Mouse (Mus musculus) cerebral cortex, adult 2 months (tissue): ENCODE data around the gene Kirrel2.

ENCODE experiments used
- WGBS: fragments of 180-500 bp; shearing (Covaris S2); methylation state at CpG from one replicate; pipeline ENCODE4 v1.1.7; 2018; 5-methylcytosine and 5-hydroxymethylcytosine counted together

Gene Kirrel2

DNA sequence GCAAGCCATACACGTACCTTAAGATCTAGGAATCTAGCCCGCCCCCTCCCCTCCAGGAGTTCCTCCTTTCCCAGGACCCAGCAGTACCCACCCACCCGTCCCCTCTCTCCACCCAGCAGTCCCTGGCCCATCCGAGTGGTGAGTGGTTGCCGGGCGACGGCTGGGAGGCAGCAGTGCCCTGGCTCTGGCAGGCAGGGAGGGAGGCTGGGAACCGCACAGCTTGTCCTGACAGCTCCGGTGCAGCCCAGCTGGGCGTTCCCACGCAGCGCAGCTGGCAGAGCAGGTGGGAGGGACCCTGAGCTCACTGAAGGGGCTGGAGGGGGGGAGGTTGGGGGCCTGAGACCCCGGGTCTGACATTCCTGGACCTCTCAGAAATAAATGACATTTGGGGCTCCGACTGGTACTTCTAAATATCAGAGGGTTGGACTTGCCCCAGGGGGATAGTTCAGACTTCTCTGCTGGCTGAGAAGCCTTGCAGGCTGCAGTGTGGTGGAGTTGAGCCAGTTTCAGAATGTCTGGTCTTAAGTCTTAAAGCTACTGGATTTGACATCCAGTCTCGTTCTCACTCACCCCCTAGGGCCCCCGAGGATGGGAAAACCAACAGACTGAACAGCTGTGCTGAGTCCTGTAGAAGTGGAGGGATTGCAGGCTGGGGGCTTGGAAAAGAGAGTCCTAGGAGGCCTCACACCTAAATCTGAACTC is at the start of gene Kirrel2, which contains the start of gene Nphs1:
Gene Kirrel2 (minus strand): TSS at position 62 of the 702 bp plus-strand sequence.
Gene Nphs1 (plus strand): TSS at position 687 of the 702 bp plus-strand sequence.
- WGBS = 2% methylated on average over 16 of the region's 16 CpGs

DNA sequence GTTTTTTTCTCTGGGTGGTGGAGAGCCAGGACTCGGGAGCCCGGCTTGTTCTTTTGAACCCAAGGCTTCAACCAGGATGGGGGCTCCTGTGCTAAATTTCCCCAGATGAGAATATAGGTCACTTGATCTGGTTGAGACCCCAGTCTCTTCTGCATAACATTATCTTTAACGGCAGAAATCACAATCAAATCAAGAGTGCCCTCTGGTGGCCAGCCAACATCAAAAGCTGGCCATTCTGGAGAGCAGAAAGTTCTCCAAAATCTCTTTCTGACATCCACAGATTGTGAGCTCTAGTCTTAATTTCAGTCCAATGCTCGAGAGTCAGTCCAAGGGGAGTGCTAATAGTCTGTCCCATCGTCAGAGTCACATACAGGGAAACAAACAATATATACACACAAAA is 43.7 kb upstream of the Kirrel2 start:
- WGBS = 66% methylated on average over 5 of the region's 5 CpGs

DNA sequence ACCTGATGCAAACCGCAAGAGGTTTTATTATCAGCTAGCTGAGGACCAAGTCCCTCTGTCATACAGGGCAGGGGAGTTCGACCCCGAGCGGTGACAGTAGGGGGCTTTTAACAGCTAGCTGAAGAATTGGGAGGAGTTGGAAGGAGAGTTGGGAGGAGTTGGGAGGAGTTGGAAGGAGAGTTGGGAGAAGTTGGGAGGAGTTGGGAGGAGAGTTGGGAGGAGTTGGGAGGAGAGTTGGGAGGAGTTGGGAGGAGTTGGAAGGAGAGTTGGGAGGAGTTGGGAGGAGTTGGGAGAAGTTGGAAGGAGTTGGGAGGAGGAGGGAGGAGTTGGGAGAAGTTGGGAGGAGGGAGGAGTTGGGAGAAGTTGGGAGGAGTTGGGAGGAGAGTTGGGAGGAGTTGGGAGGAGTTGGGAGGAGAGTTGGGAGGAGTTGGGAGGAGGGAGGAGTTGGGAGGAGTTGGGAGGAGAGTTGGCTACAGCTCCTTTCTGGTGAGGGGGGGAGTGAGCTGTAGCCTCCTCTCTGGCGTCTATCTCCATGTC is 38.1 kb upstream of the Kirrel2 start:
- WGBS = 66% methylated on average over 5 of the region's 5 CpGs

DNA sequence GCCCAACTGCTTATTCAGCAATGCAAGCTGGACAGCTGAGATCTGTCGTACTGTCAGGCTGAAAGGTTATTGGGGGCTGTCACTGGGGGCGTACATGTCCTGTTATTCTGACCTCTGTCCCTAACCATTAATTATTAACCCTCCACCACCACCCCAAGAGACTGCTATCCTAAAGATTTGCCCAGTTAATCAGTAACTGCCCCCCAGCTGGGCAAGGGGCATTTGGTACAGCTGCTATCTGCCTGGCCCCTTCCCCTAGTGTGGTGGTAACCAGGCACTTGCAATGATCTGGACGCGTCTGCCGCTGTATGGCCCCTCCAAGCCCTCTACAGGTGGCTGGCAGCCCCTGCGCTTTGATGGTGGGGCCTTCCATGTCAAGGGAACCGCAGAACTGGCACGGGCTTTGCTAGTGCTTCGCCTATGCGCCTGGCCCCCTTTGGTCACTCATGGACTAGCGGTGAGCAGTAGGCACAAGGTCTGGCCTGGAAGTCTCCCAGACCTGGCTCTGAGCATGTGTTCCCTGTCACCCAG is 36.0 kb upstream of the Kirrel2 start, which contains the start of gene Prodh2:
Gene Prodh2 (plus strand): TSS at position 222 of the 531 bp plus-strand sequence.
- 80% methylated on average over 11 of the region's 11 CpGs for WGBS

DNA sequence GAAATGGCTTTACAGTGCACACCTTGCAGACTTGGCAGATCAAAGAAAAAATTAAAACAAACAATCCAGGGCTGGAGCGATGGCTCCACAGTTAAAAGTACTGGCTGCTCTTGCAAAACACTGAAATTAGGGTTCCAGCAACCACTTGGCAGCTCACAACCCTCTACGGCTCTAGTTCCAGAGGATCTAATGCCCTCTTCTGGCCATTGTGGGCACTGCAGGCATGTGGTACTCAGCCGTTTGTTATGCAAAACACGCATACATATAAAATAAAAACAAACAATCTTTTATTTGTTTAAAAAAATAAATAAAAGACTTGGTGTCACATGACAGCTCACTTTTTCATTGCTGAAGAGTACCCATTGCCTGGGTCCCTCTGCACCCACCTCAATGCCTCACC is 35.3 kb upstream of the Kirrel2 start:
- 12% methylated on average over 4 of the region's 4 CpGs for WGBS

DNA sequence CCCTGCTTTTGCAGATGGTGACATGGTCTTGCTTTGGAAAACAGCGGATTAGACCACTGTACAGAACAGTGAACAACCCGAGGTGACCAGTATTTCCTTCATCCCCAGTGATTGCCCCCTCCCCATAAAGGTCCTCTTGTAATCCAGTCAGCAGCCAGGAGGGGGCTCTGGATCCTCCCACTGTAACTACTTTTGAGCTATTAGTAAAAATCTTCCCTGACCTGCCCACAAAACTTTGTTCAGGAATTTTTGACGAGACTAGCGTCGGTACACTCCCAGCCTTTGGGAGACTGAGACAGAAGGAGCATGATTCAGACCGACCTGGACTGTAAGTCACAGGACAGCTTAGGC is 33.4 kb upstream of the Kirrel2 start:
- 15% methylated on average over 6 of the region's 6 CpGs for WGBS

DNA sequence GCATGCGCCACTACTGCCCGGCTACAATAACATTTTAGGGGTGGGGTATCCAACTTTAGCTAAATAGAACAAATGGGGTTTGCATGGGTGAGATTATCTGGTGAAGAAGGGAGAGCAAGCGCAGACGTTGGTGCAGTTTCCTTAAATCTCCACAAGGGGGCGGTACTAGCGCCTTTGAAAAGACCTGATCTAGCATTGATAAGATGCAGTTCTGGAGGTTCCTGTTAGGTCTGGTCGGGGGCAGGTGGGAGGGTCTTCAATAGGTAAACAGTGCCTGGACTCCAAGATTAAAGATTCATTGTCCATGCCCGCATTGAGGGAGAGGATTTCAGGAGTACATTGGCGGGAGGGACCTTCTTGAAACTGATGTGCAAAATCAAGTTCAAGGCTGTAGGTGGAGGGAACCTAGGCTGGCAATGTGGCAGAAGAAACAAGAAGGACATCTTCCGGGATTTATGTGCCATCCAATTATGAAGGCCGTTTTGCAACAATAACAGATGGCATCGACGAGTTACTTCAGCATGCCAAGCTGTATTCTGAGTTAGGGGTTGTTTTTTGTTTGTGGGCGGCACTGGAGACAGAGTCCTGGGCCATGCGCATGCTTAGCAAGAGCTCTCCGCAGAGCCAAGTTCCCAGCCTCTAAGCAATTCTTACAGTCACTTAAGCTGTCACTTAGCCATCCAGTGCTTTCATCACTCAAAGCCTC is 32.9 kb upstream of the Kirrel2 start:
- whole genome bisulfite sequencing = 22% methylated on average over 16 of the region's 16 CpGs

DNA sequence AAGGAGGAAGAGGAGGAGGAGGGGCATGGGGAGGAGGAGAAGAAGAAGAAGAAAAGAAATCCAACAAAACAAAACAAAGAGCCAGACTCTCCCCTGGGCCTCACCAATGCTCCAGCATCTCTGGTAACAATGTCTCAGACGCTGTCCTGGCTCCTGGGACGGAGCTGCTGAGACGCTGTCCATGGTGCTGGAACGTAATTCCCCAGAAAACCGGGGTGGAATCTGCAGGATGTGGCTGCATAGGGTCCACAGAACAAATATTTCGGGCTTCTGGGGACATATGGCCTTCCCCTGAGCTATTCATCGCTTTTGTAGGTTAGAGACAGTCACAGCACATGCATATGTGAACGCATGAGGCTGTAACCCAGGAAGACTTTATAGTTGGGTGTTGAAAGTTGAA is 26.8 kb upstream of the Kirrel2 start:
- 39% methylated on average over 8 of the region's 8 CpGs for WGBS

DNA sequence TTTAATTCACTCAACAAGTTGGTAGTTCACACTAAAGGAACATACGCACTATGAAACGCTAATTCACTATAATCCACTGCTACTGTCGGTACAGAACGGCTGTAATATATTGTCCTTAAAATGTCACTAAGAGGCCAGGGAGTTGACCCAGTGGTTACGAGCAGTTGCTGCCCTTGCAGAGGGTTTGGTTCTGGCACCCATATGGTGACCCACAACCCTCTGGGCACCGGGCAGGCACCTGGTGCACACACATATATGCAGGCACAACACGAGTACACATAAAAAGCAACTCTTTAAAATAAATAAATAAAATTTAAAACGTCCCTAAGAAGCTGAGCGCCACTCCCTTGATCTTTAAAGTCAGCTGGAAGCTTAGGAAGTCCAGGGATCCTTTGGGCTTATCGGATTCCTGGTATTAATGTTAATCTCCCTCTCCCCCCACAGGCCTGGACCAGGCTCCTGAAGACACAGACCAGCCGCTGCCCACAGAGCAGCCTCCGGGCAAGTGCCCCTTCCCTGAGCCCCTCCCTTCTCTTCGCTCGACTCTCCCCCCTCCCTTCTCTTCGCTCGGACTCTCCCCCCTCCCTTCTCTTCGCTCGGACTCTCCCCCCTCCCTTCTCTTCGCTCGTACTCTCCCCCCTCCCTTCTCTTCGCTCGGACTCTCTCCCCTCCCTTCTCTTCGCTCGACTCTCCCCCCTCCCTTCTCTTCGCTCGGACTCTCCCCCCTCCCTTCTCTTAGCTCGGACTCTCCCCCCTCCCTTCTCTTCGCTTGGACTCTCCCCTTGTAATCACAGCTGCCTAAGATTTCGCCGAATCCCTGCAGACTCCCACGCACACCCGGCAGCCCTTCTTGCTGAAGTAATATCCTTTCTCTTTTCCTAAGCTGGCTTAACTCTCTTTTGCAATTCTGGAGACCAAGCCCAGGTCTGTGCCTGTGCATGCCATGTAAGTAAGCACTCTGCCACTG is 20.2 kb upstream of the Kirrel2 start:
- 9% methylated on average over 29 of the region's 32 CpGs for WGBS

DNA sequence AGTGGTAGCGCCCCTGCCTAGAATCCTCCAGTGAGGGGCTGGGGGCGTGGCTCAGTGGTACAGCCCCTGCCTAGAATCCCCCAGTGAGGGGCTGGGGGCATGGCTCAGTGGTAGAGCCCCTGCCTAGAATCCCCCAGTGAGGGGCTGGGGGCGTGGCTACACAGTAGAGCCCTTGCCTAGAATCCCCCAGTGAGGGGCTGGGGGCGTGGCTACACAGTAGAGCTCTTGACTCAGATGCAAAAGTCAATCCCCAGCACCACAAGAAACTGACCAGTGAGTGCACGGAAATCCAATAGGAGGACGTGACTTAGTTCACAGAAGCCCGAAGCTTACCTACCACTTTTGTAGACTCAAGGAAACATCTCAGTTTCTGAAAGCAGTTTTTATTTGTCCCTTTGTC is 18.6 kb upstream of the Kirrel2 start:
- 86% methylated on average over 7 of the region's 7 CpGs for WGBS

DNA sequence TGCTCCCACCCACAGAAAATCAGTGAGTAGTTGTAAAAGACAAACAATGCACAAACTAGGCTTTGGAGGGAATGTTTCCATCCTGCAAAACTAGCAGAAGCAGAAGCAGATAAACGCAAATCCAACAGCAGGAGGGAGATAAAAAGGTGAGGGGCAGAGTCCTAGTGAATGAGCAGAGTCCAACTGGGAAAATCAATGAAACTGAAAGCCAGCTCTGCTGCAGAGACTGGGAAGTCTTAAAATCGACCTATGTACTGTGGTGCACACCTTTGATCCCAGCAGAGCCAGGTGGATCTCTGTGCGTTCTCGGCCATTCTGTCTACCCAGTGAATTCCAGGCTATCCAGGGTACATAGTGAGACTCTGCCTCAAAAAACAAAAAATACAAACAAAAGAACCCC is 17.5 kb upstream of the Kirrel2 start:
- 82% methylated on average over 4 of the region's 4 CpGs for WGBS

DNA sequence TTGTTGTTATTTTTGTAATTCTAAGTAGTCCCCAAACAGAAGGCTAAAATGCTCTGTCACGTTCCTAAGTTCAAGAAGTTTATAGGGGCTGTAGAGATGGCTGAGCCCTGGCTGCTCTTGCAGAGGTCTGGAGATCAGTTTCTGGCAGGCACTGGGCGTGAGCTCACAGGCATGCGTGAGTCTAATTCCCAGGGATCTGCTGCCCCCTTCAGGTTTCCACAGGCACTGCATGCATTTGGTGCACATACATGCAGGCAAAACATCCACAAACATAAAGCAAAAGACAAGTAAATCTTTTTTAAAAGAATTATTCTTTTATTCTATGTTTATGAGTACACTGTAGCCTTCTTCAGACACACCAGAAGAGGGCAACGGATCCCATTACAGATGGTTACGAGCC is 14.9 kb upstream of the Kirrel2 start:
- 53% methylated on average over 5 of the region's 5 CpGs for WGBS

DNA sequence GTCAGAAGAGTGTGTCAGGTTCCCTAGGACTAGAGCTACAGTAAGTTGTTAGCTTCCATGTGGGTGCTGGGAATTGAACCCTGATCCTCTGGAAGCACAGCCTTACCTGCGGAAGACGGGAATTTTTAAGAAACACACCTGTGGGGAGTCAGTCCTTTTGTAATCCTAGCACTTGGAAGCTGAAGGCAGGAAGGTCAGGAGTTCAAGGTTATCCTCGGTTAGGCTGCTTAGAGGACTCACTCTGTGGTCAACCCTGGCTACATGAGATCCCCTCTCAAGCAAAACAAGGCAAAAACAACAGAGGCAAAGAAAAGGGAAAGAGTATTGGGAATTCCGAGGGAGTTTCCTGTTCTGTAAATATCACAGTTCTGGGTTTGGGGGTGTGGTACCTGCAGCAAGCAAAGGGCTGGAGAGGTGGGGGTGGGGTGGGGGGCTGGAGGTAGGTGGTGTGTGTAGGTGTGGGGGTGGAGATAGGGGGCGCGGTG is 7.4 kb upstream of the Kirrel2 start:
- WGBS = 27% methylated on average over 6 of the region's 6 CpGs

DNA sequence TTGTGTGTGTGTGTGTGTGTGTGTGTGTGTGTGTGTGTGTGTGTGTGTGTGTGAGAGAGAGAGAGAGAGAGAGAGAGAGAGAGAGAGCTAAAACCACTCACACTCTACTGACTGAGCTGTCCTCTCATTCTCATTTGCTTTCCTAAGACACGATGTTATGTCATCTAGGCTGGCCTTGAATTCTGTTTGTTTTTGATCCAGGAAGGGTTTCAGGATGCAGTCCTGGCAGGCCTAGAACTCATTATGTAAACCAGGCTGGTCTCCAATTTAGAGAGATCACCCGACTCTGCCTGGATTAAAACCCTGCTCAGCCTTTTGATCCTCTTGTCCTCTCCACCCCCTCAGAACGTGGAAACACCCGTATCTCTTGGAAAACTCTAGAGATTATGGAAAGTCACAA is 6.5 kb upstream of the Kirrel2 start:
- 48% methylated on average over 4 of the region's 4 CpGs for WGBS

DNA sequence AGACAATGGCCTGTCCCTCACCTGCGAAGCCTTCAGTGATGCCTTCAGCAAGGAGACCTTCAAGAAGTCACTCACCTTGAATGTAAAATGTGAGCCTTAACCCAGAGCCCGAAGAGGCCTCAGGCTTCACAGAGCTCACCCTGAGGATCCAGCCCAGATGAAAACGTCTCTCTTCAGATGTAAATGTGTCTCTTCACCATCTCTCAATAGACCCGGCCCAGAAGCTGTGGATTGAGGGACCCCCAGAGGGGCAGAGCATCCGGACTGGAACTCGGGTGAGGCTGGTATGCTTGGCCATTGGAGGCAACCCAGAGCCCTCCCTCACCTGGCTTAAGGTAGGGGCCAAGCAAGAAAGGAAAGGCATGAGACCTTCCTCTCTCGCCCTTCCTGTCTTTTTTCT is 6.1 kb upstream of the Kirrel2 start:
- 59% methylated on average over 7 of the region's 7 CpGs for WGBS

DNA sequence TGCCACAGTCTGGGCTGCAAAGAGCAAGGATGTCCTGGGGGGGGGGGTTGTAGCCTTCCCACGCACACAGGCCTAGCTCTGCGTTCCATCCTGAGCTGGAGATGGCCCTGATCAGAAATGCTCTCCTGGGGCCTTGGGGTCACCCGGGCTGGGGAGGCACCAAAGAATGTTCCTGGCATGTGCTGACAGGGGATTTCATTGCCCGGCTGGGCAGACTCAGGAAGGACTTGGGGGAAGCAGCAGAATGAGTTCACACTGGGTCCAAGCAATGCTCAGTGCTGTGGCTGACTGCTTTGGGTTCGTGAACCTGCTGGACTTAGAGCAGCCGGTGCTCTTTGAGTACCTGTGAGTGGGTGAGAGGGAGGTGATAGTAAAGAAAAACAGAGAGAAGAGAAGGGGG is 2.0 kb upstream of the Kirrel2 start:
- 61% methylated on average over 6 of the region's 6 CpGs for WGBS

DNA sequence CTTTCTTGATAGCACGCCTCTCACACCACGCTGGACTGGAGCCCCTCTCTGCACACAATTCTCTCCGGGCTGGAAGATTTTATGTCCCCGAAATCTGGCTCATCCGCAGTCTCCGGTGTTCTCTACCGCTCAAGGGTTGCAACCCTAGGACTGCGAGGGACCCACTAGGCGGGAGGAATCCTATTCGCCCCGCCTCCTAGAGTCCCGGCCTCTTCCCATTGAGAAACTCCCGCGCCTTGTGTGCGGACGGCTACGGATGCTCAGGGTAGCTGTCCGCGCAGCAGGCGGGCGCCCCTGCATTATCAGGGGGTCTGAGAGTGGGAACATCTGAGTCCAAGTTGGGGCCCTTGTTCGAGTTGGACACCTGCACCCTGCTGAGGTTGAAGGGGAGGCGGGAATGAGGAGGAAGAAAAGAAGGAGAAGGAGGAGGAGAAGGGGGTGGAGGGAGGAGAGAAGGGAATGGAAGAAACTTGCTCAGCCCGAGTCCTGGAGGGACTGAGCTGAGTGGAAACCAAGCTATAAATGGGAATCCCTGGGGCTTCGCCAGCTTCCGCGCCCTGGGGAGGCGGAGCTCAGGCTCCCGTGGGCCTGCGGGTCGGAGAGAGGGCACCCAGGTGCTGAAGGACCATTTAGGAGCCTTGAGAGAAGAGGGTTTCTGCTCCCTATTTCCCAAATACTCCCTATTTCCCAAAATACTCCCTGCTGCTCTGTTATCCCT is 420 bp downstream of the Kirrel2 start:
- WGBS = 1% methylated on average over 31 of the region's 31 CpGs

DNA sequence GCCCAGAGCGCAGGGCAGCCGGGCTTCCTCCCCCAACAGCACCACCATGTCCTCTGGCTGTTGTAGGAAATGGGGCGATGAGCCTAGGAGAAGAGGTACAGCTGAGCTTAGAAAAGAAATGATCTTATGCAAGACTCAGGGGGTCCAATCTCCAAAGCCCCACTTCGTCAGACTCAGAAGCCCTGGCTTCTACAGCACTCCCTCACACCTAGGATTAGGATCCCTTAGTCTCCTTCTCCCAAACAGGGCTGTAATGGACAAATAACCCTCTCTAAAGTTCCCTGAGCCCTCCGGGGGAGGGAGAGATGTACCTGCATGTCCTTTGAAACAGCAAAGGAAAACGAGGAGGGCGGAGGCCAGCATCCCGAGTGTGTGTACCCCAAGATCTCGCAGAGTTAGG is 1.0 kb downstream of the Kirrel2 start:
- 3% methylated on average over 9 of the region's 9 CpGs for WGBS

DNA sequence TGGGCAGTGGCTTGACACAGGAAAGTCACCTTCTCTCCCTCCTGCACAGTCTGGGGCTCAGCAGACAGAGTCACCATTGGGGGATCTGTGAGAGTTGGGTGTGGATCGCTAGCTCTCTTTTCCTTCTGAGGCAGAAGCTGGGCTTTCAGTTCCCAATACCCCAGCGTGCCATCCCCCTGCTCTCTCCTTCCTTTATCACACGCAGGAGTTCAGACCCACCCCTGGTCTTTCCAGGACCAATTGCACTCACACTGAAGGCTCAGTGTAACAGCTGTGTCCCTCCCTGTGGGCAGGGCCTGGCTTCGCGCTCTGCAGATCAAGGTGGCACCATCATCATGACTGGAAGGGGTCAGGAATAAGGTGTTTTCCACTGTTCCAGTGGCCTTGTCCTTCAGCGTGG is 3.2 kb downstream of the Kirrel2 start:
- 30% methylated on average over 6 of the region's 6 CpGs for WGBS

DNA sequence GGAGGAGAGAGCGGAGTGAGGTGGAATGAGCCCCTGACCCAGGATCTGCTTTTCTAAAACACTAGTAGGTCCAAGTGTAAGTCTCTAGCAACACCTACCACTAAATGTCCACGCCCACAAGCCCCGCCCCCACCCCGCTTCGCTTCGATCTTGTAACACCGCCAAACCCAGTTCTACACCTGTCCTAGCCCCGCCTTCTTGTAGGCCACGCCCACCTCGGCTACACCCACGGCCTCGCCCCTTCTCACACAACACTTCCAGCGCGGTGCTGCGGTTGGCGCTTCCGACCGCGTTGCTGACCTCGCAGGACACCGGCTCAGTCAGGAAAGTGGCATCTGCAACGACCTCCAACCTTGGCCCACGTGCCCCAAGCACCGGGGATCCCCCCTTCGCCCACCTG is 3.7 kb downstream of the Kirrel2 start:
- WGBS = 4% methylated on average over 25 of the region's 25 CpGs

DNA sequence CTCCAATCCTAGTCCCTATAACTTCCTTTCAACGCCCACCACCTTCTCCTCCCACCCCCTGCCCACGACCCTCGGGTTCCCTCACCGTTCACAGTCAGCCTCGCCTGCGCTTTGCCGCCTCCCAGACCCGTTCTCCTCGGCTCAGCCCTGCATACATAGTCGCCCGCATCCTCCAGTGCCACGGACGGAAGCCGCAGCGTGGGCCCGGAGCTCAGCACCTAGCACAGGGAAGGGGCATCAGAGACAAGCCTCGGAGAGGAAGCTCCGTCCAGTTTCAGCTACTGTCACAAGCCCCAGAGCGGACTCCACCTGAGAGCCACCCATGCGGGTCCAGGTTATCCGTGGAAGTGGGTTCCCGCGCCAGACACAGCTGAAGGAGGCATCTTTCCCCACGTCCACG is 4.2 kb downstream of the Kirrel2 start:
- 21% methylated on average over 25 of the region's 25 CpGs for WGBS
